Mouse (Mus musculus) hindbrain, embryonic 11.5 days (tissue): ENCODE measurements at regions not wholly inside any gene's neighbourhood (a gene's known extent, or its start where the extent isn't known, plus 50 kb on each side); places are given as distances from the start of the nearest gene placed in this dataset.

Experiments
- ATAC-seq: fragments of 200-750 bp; cut with Nextera tagmentation; 2 replicates; pipeline ENCODE4 v1.8.0; 2017; ENCODE audit warnings: mild to moderate bottlenecking, moderate TSS enrichment, moderate library complexity; ENCODE audit not compliant: low FRiP score
- DNase-seq: peaks from one replicate; pipeline ENCODE4 v3.0.0-alpha.2; 2015; ENCODE audit warnings: low spot score
- H3K27ac ChIP-seq: fragments of 300-500 bp; sonication (generic); 2 replicates; pipeline ENCODE4 v1.5.1; 2014; ENCODE audit warnings: mild to moderate bottlenecking, low read depth, low read length
- H3K27me3 ChIP-seq: fragments of 300-500 bp; sonication (generic); 2 replicates; pipeline ENCODE4 v1.6.1; 2014; ENCODE audit warnings: mild to moderate bottlenecking, low read length, moderate library complexity, mixed read lengths; ENCODE audit not compliant: control insufficient read depth, insufficient read depth
- H3K36me3 ChIP-seq: fragments of 300-500 bp; sonication (generic); 2 replicates; pipeline ENCODE4 v1.6.1; 2014; ENCODE audit warnings: mild to moderate bottlenecking, low read length, moderate library complexity, mixed read lengths; ENCODE audit not compliant: control insufficient read depth, insufficient read depth
- H3K4me1 ChIP-seq: fragments of 300-500 bp; sonication (generic); replicated peaks from 2 replicates; pipeline ENCODE4 v1.6.1; 2014; ENCODE audit warnings: low read length, mixed read lengths; ENCODE audit not compliant: control insufficient read depth, insufficient read depth
- H3K4me2 ChIP-seq: fragments of 300-500 bp; sonication (generic); replicated peaks from 2 replicates; pipeline ENCODE4 v1.6.1; 2014; ENCODE audit warnings: mild to moderate bottlenecking, low read depth, low read length
- H3K4me3 ChIP-seq: fragments of 300-500 bp; sonication (generic); 2 replicates; pipeline ENCODE4 v1.5.1; 2014; ENCODE audit warnings: low read depth, low read length
- H3K9ac ChIP-seq: fragments of 300-500 bp; sonication (generic); 2 replicates; pipeline ENCODE4 v1.6.1; 2014; ENCODE audit warnings: low read depth, low read length
- H3K9me3 ChIP-seq: fragments of 300-500 bp; sonication (generic); 2 replicates; pipeline ENCODE4 v1.6.1; 2016; ENCODE audit warnings: low read length; ENCODE audit not compliant: control insufficient read depth
- WGBS: fragments of 180-500 bp; shearing (Covaris S2); extraction: QIAGEN DNeasy Blood & Tissue Kit; methylation state at CpG from one replicate; pipeline ENCODE4 v1.1.7; 2014; 5-methylcytosine and 5-hydroxymethylcytosine counted together

- 90% methylated on average over 8 of the region's 8 CpGs for WGBS
Measured at GRCm38 (mm10) chr3:144378524-144379225, 173.7 kb upstream of the Lmo4 start.

GRCm38 (mm10) chr3:144377626-144378523 lies 172.9 kb upstream of the Lmo4 start:
- H3K4me3 ChIP-seq = no peak overlapping the region
- H3K9me3 ChIP-seq = no peaks in the 10 kb centered on the region
- H3K27me3 ChIP-seq = no peaks in the 10 kb centered on the region
- no peaks in the 10 kb centered on the region for H3K36me3 ChIP-seq
- peak; percentile 63 for ATAC-seq
- 36% methylated on average over 18 of the region's 18 CpGs for WGBS
- no peak overlapping the region; the same call in 1 of the 2 replicates for H3K27ac ChIP-seq
- no peak overlapping the region for H3K9ac ChIP-seq
- H3K4me1 ChIP-seq = peaks cover 3% of the 10 kb centered on the region
- DNase-seq = peak; percentile 37
- H3K4me2 ChIP-seq = no peak overlapping the region

More at GRCm38 (mm10) chr3:144378524-144379225, 173.7 kb upstream of the Lmo4 start:
- no peak for DNase-seq
- Histone ChIP-seq H3K27ac (no peak overlapping the region), H3K36me3 (no peaks in the 10 kb centered on the region), H3K4me3 (no peak overlapping the region), H3K9me3 (no peaks in the 10 kb centered on the region), H3K4me2 (no peak overlapping the region), H3K4me1 (peaks cover 3% of the 10 kb centered on the region), H3K27me3 (no peaks in the 10 kb centered on the region), H3K9ac (no peak overlapping the region)
- ATAC-seq = 0 out of 2 replicates have a peak, but pooled peaks have one; percentile 19

DNA sequence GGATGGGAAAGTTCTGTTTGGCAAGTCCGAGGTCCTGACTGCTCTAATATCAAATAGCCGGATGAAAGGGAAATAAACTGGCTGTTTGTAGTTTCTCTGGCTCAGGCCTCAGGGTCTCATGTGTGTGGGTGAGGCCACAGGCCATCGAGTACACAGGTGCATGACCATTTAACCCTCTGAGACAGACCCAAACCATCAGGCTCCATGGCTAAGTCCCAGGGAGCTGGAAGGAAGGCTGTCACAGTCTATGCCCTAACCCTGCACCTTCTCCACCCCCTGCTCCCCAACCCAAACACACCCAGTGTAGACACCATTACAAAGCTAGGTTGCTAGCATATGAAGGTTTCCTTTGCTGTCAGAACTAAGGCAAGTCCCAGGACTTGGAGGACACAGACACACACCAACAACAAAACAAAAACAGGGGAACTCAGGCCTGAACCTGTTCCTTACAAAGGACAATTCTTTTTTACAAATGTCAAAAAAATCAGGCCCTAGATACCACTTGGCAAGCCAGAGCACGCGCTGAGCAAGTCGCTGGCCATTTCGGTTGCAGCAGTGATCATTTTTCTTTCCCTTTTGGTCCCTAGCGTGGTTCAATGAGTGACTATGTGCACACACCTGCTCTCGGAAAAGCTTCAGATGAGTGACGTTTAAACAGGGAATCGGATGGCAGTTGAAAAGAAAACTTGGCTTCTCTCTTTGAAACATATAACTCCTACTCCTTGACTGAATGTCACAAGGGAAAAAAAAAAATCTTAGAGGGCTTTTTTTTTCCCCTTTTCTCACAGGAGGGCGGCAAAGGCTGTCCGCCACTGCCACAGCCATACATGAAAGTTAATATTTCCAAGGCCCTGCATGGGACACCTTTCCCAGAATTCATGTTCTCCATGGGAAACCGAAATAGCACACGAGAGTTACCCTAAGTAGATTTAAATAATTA lies 171.7 kb upstream of the Lmo4 start:
- Histone ChIP-seq H3K4me3 (no peak overlapping the region), H3K27me3 (no peaks in the 10 kb centered on the region), H3K27ac (no peak overlapping the region), H3K4me1 (peaks cover 3% of the 10 kb centered on the region), H3K9ac (no peak overlapping the region), H3K9me3 (no peaks in the 10 kb centered on the region), H3K4me2 (no peak overlapping the region), H3K36me3 (no peaks in the 10 kb centered on the region)
- ATAC-seq (no peak), DNase-seq (no peak)
- WGBS = 70% methylated on average over 15 of the region's 15 CpGs

GRCm38 (mm10) chr3:144375725-144376412 lies 170.8 kb upstream of the Lmo4 start:
- Histone ChIP-seq H3K4me2 (no peak overlapping the region), H3K4me1 (peaks cover 3% of the 10 kb centered on the region), H3K36me3 (no peaks in the 10 kb centered on the region), H3K9me3 (no peaks in the 10 kb centered on the region), H3K9ac (no peak overlapping the region), H3K27ac (no peak overlapping the region), H3K27me3 (no peaks in the 10 kb centered on the region), H3K4me3 (no peak overlapping the region)
- 82% methylated on average over 12 of the region's 12 CpGs for WGBS
- DNase-seq (no peak), ATAC-seq (no peak)

DNA sequence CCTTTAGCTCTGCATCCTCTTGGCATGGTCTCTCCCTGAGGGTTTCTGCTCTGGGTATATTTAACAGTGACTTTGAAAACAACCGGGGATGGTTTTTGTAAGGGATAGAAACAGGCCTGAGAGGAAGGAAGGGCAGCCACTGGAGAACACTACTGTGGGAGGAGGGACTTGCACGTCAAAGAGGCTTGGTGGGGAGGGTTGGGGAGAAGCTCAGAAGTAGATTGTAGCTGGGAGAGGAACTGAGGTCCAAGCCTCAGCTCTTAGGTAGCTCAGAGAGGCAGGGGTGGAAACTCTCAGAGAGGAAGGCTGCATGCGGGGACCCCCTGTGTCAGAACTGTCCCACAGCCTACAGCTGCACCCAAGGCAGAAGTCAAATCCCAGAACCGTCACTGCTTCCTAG lies 163.3 kb upstream of the Lmo4 start:
- DNase-seq (no peak), ATAC-seq (peak; percentile 5; the same call in 1 of the 2 replicates)
- Histone ChIP-seq H3K4me1 (no peaks in the 10 kb centered on the region), H3K27me3 (no peaks in the 10 kb centered on the region), H3K36me3 (no peaks in the 10 kb centered on the region), H3K4me2 (no peak overlapping the region), H3K4me3 (no peak overlapping the region), H3K9me3 (no peaks in the 10 kb centered on the region), H3K9ac (no peak overlapping the region), H3K27ac (no peak overlapping the region)
- 57% methylated on average over 4 of the region's 4 CpGs for WGBS

- H3K36me3 ChIP-seq = no peaks in the 10 kb centered on the region
- peak overlapping the region; percentile 20 for H3K4me3 ChIP-seq
- H3K9ac ChIP-seq = no peak overlapping the region
- no peaks in the 10 kb centered on the region for H3K9me3 ChIP-seq
- 23% methylated on average over 7 of the region's 7 CpGs for WGBS
- H3K4me1 ChIP-seq = no peaks in the 10 kb centered on the region
- DNase-seq (no peak), ATAC-seq (peak; percentile 70)
- H3K4me2 ChIP-seq = peak overlapping the region; percentile 30
- H3K27me3 ChIP-seq = no peaks in the 10 kb centered on the region
- no peak overlapping the region for H3K27ac ChIP-seq
Measured at GRCm38 (mm10) chr3:144367766-144368116, 162.7 kb upstream of the Lmo4 start.

GRCm38 (mm10) chr3:144366976-144367765 lies 162.2 kb upstream of the Lmo4 start:
- Histone ChIP-seq H3K4me3 (peak overlapping the region; percentile 20), H3K4me1 (no peaks in the 10 kb centered on the region), H3K36me3 (no peaks in the 10 kb centered on the region), H3K27ac (no peak overlapping the region), H3K4me2 (peak overlapping the region; percentile 30), H3K9me3 (no peaks in the 10 kb centered on the region), H3K9ac (peak overlapping the region; percentile 40; the same call in 1 of the 2 replicates), H3K27me3 (no peaks in the 10 kb centered on the region)
- DNase-seq (peak; percentile 77), ATAC-seq (peak; percentile 68)
- 24% methylated on average over 22 of the region's 22 CpGs for WGBS
